Mouse (Mus musculus) thymus, postnatal 14 days (tissue): ENCODE data around the gene Fam155a.
"Not testable (repeated sequence)": the region's sequence is repeated elsewhere in the genome, so short reads cannot be mapped to it uniquely, and the experiment has no call there.

ENCODE experiments used
- DNase-seq: peaks from one replicate; pipeline ENCODE4 v3.0.0; 2021

The Fam155a gene

GRCm38 (mm10) chr8:9393246-9393645 is 377.7 kb downstream of the Fam155a start:
- DNase-seq: no peak

DNA sequence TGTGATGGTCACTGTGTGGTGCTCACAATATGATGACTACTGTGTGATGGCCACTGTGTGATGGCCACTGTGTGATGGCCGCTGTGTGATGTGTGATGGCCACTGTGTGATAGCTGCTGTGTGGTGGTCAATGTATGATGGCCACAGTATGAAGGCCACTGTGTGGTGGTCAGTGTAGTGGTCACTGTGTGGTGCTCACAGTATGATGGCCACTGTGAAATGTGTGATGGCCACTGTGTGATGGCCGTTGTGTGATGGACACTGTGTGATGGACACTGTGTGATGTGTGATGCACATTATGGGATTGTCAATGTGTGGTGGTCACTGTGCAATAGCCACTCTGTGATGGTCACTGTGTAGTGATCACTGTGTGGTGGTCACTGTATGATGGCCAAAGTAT is 380.7 kb downstream of the Fam155a start:
- DNase-seq: not testable (repeated sequence)

- no peak for DNase-seq
These were observed 401.8 kb downstream of the Fam155a start for GRCm38 (mm10) chr8:9369201-9369600.

GRCm38 (mm10) chr8:9367721-9368120 is 403.2 kb downstream of the Fam155a start:
- DNase-seq: no peak

GRCm38 (mm10) chr8:9365381-9365780 is 405.6 kb downstream of the Fam155a start:
- DNase-seq: no peak

- peak; percentile 12 for DNase-seq
These were observed 422.3 kb downstream of the Fam155a start for GRCm38 (mm10) chr8:9348523-9349135.

DNA sequence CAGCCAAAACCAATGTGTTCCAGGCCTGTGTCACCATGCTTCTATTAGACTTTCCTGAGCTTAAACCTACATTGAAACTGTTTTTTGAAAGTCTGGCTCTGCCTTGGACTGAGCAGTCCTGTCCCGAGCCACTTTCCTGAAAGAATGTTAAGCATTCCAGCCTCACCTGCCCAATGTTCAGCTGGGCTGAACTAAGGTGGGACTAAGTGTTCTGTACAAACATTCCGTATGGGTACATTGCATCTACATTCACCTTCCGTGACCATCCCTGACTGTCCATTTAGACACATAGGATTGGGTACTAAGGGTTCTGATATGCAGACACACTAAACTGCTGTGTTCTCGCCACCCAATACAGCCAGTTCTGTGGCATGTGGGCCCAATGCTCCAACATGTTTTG is 423.8 kb downstream of the Fam155a start:
- no peak for DNase-seq

DNA sequence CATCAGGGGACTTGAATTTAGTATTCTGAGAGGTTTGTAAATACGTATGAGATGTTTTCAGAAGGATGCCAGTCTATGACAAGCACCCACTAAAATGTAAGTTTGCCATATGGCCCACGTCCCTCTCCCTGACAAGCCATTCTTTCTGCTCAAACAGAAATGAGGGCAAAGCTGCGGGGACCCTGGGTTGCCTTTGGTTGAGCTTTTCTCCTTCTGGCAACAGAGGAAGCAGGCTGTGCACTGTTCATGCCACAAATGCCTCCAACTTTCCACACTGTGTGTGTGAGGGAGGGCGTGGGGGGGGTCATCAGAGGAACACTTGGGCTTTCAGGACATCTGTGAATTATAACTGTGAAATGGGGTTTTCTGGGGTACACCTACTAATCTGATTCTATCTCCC is 426.8 kb downstream of the Fam155a start:
- DNase-seq: no peak

- no peak for DNase-seq
These were observed 428.0 kb downstream of the Fam155a start for GRCm38 (mm10) chr8:9342998-9343397.

DNA sequence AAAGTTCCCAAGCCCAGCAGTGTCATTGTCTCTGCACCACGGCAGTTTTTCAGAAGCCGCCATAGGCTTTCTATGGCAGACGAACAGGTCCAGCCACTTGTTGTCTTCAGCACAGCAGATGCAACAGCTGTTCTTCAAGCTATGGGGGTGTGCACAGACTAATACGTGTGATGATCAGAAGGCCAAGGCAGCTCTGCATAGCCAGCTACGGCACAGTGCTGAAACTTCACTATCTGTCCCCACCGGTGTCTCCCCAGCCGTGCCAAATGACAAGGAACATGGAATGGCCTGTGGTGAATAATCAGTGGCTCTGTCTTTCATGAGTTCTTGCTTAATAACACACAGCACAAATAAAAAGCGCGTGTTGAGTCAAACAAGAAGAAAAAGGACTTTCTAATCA is 428.4 kb downstream of the Fam155a start:
- no peak for DNase-seq

DNA sequence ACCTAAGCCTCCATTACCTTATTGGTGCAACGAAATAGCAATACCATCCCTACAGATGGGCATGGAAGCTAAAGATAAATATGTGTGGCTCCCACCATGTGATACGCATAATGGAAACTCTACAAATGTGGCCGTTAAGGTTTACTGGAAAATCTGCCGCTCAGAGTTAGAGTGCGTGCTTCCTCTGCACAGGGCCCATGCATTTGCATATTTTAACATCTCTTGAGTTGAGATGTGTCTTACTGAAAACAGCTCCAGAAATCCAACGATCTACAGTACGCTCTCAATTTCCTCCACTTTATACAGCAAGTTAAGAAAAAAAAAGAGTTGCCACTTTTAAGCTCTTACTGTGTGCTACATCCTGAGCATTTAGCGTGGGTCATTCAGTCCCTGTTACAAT is 433.1 kb downstream of the Fam155a start:
- no peak for DNase-seq

DNA sequence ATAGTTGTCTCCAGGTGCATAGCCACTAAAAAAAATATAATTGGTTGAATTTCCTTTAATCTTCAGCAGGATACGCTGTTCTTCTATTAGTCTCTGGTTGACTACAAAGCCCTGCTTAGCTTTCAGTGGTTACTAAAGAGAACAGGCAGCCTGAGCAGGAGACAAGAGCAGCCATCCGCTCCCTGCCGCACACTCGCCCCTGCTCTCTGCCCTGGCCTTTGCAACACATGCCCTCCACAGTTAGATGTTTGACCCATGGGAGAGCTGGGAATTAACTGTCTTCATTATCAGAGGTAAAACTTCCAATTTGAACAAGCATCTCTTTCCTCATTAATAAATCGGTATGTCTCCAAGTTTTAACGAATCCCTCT is 435.0 kb downstream of the Fam155a start:
- DNase-seq: no peak

DNA sequence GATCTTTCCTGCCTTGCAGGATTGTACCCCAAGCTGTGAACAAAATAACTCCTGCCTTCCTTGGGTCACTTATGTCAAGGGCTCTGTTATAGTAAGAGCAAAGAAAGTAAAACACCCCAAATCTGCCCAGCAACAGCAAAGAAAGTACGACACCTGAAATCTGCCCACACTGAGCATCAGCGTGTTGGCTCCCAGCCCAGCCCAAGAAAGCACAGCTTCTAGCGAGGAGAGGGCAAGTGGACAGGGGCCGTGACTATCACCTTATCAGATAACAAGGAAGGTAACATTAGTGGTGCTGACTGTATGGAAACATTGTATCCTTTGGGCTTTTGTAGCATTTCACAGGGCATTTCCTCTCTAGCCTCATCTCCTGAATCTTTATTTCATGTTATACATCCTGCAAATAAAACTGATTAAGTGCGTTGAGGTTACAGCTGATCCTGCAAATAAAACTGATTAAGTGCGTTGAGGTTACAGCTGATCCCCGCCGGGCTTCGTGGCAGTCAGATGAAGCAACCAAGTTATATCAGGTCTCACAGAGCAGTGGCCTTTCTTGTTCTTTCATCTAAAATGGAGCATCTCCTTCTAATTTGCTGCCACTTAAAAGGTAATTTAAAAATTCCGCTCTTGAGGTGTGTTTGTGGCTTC is 435.6 kb downstream of the Fam155a start:
- no peak for DNase-seq

- no peak for DNase-seq
These were observed 438.2 kb downstream of the Fam155a start for GRCm38 (mm10) chr8:9332766-9333165.

GRCm38 (mm10) chr8:9309456-9309855 is 461.5 kb downstream of the Fam155a start:
- no peak for DNase-seq

GRCm38 (mm10) chr8:9303526-9304135 is 467.3 kb downstream of the Fam155a start:
- DNase-seq: no peak

- DNase-seq: no peak
These were observed 475.9 kb downstream of the Fam155a start for GRCm38 (mm10) chr8:9295046-9295445.

GRCm38 (mm10) chr8:9292532-9292931 is 478.4 kb downstream of the Fam155a start:
- no peak for DNase-seq

- no peak for DNase-seq
These were observed 482.8 kb downstream of the Fam155a start for GRCm38 (mm10) chr8:9288015-9288729.

GRCm38 (mm10) chr8:9274117-9274516 is 496.8 kb downstream of the Fam155a start:
- no peak for DNase-seq

DNA sequence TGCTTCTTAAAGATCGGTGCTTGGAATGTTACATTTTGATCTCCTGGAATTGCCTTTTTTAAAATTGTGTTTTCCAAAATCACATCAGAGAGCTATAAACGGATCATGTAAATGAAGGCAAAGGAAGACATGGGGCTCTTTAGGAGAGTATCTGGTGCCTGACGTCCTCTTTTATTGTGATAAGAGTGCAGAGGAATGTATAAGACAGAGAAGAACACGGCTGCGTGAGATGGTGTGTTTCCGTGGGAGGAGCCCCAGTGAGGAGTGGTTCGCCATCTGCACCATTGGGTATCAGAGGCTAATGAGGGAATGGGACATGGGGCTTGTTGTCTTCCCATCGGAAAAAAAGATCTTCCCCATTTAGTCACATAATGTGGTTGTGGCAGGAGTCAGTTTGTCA is 506.6 kb downstream of the Fam155a start:
- no peak for DNase-seq

GRCm38 (mm10) chr8:9261527-9261926 is 509.4 kb downstream of the Fam155a start:
- DNase-seq: no peak

GRCm38 (mm10) chr8:9255316-9255715 is 515.6 kb downstream of the Fam155a start:
- DNase-seq: no peak

- DNase-seq: no peak
These were observed 518.0 kb downstream of the Fam155a start for GRCm38 (mm10) chr8:9252991-9253390.
